Mouse (Mus musculus): ENCODE data around the gene Pkig. TPM values are rescaled to one million over a fixed set of nuclear protein-coding genes. Genes with fewer than 3 reads are reported as not detected.
"Not testable (repeated sequence)": the region's sequence is repeated elsewhere in the genome, so short reads cannot be mapped to it uniquely, and the experiment has no call there.

The Pkig gene
- total RNA-seq, 2 experiments from 2014 or later = 93.7 to 93.9 TPM

GRCm38 (mm10) chr2:163646461-163647080 lies 11.6 kb upstream of the Pkig start:
- no peak for DNase-seq (ENCODE audit: low spot score in 2 of 2)
- Histone ChIP-seq H3K27ac (no peak overlapping the region), H3K4me3 (no peak overlapping the region)
- no peak for TF ChIP-seq CTCF (conservative IDR thresholded peaks at IDR 0.05)

- not testable (repeated sequence) for H3K4me3 ChIP-seq; DNase-seq (ENCODE audit: low spot score in 2 of 2); H3K27ac ChIP-seq
These were observed 2.5 kb upstream of the Pkig start for GRCm38 (mm10) chr2:163655699-163656098.

- no peak for TF ChIP-seq CTCF (conservative IDR thresholded peaks at IDR 0.05)
- no peak overlapping the region for H3K27ac ChIP-seq
These were observed 700 bp upstream of the Pkig start for GRCm38 (mm10) chr2:163657486-163657885.

GRCm38 (mm10) chr2:163658941-163659340 lies 755 bp downstream of the Pkig start:
- TF ChIP-seq CTCF (conservative IDR thresholded peaks at IDR 0.05) = no peak
- peak overlapping the region; percentile 98 for H3K27ac ChIP-seq
- H3K4me3 ChIP-seq = peak overlapping the region; percentile 99
- DNase-seq (ENCODE audit: low spot score in 2 of 2) = no peak

More at GRCm38 (mm10) chr2:163657486-163657885, 700 bp upstream of the Pkig start:
- no peak overlapping the region for H3K4me3 ChIP-seq
- no peak for DNase-seq (ENCODE audit: low spot score in 2 of 2)

- H3K4me3 ChIP-seq = peak overlapping the region; percentile 99
- no peak for TF ChIP-seq CTCF (conservative IDR thresholded peaks at IDR 0.05)
- peak overlapping the region; percentile 98 for H3K27ac ChIP-seq
- DNase-seq (ENCODE audit: low spot score in 2 of 2) = no peak
These were observed 1.2 kb downstream of the Pkig start for GRCm38 (mm10) chr2:163659431-163659830.

- no peak overlapping the region for H3K4me3 ChIP-seq
- H3K27ac ChIP-seq = peak overlapping the region; percentile 98
- peak in 1 of 2 experiments; percentile 7 for DNase-seq (ENCODE audit: low spot score in 2 of 2)
- TF ChIP-seq CTCF (conservative IDR thresholded peaks at IDR 0.05) = no peak
These were observed 2.0 kb downstream of the Pkig start for GRCm38 (mm10) chr2:163660103-163660701.

- no peak for TF ChIP-seq CTCF (conservative IDR thresholded peaks at IDR 0.05)
- peak overlapping the region; percentile 98 for H3K27ac ChIP-seq
- DNase-seq (ENCODE audit: low spot score in 2 of 2) = peak; percentile 48
- peak overlapping the region; percentile 30; the same call in 1 of the 2 replicates for H3K4me3 ChIP-seq
These were observed 3.2 kb downstream of the Pkig start for GRCm38 (mm10) chr2:163661371-163661850.

- no peak for TF ChIP-seq CTCF (conservative IDR thresholded peaks at IDR 0.05)
- peak overlapping the region; percentile 22; the same call in 1 of the 2 replicates for H3K4me3 ChIP-seq
- peak in 1 of 2 experiments; percentile 7 for DNase-seq (ENCODE audit: low spot score in 2 of 2)
- peak overlapping the region; percentile 98 for H3K27ac ChIP-seq
These were observed 3.9 kb downstream of the Pkig start for GRCm38 (mm10) chr2:163662076-163662475.

GRCm38 (mm10) chr2:163662698-163663221 lies 4.6 kb downstream of the Pkig start:
- TF ChIP-seq CTCF (conservative IDR thresholded peaks at IDR 0.05) = no peak
- DNase-seq (ENCODE audit: low spot score in 2 of 2) = peak in 1 of 2 experiments; percentile 6
- no peak overlapping the region for H3K4me3 ChIP-seq
- peak overlapping the region; percentile 98 for H3K27ac ChIP-seq

- Histone ChIP-seq H3K4me3 (no peak overlapping the region), H3K27ac (peak overlapping the region; percentile 98)
- TF ChIP-seq CTCF (conservative IDR thresholded peaks at IDR 0.05) = no peak
- no peak for DNase-seq (ENCODE audit: low spot score in 2 of 2)
These were observed 5.7 kb downstream of the Pkig start for GRCm38 (mm10) chr2:163663930-163664329.

GRCm38 (mm10) chr2:163667045-163667444 lies 8.9 kb downstream of the Pkig start:
- H3K4me3 ChIP-seq = no peak overlapping the region
- DNase-seq (ENCODE audit: low spot score in 2 of 2) = peak in 1 of 2 experiments; percentile 5
- TF ChIP-seq CTCF (conservative IDR thresholded peaks at IDR 0.05) = no peak
- H3K27ac ChIP-seq = no peak overlapping the region

- TF ChIP-seq CTCF (conservative IDR thresholded peaks at IDR 0.05) = no peak
- DNase-seq (ENCODE audit: low spot score in 2 of 2) = no peak
- Histone ChIP-seq H3K27ac (peak overlapping the region; percentile 16; the same call in 1 of the 2 replicates), H3K4me3 (no peak overlapping the region)
These were observed 12.8 kb downstream of the Pkig start for GRCm38 (mm10) chr2:163670872-163671594.

- H3K4me3 ChIP-seq = no peak overlapping the region
- H3K27ac ChIP-seq = peak overlapping the region; percentile 88
- TF ChIP-seq CTCF (conservative IDR thresholded peaks at IDR 0.05) = no peak
- no peak for DNase-seq (ENCODE audit: low spot score in 2 of 2)
These were observed 16.2 kb downstream of the Pkig start for GRCm38 (mm10) chr2:163674397-163674796.
